Mouse (Mus musculus): Measurements from ENCODE around the gene Prss41.
A peak's percentile ranks its signal among the peaks of the same experiment; 100 is the strongest.

Prss41 gene

GRCm38 (mm10) chr17:23825591-23825990 lies 18.4 kb downstream of the Prss41 start:
- no peak for DNase-seq

- no peak for DNase-seq
These were observed 20.4 kb downstream of the Prss41 start for GRCm38 (mm10) chr17:23823614-23824013.

- DNase-seq: no peak
These were observed 21.0 kb downstream of the Prss41 start for GRCm38 (mm10) chr17:23823018-23823417.

- peak; percentile 25 for DNase-seq
These were observed 21.9 kb downstream of the Prss41 start for GRCm38 (mm10) chr17:23822094-23822493.

GRCm38 (mm10) chr17:23820731-23821130 lies 23.2 kb downstream of the Prss41 start:
- no peak for DNase-seq

GRCm38 (mm10) chr17:23819235-23819634 lies 24.7 kb downstream of the Prss41 start:
- DNase-seq: peak; percentile 20

- no peak for DNase-seq
These were observed 25.4 kb downstream of the Prss41 start for GRCm38 (mm10) chr17:23818579-23818978.

- no peak for DNase-seq
These were observed 28.3 kb downstream of the Prss41 start for GRCm38 (mm10) chr17:23815641-23816040.

- DNase-seq: no peak
These were observed 36.1 kb downstream of the Prss41 start for GRCm38 (mm10) chr17:23807918-23808317.

GRCm38 (mm10) chr17:23806867-23807266 lies 37.1 kb downstream of the Prss41 start:
- DNase-seq: no peak

GRCm38 (mm10) chr17:23804426-23805085 lies 39.4 kb downstream of the Prss41 start:
- DNase-seq: no peak

GRCm38 (mm10) chr17:23803366-23804041 lies 40.5 kb downstream of the Prss41 start:
- peak; percentile 78 for DNase-seq

GRCm38 (mm10) chr17:23802746-23803365 lies 41.1 kb downstream of the Prss41 start:
- peak; percentile 98 for DNase-seq

GRCm38 (mm10) chr17:23801627-23802026 lies 42.3 kb downstream of the Prss41 start:
- DNase-seq: peak; percentile 74

GRCm38 (mm10) chr17:23797316-23797715 lies 46.7 kb downstream of the Prss41 start:
- DNase-seq: no peak

- no peak for DNase-seq
These were observed 48.6 kb downstream of the Prss41 start for GRCm38 (mm10) chr17:23795323-23795722.

- DNase-seq: no peak
These were observed 53.0 kb downstream of the Prss41 start for GRCm38 (mm10) chr17:23791079-23791357.

- no peak for DNase-seq
These were observed 53.5 kb downstream of the Prss41 start, which contains the start of gene Srrm2 for GRCm38 (mm10) chr17:23790269-23791078. Gene Srrm2, plus strand, starts transcription at chr17:23790532.

- DNase-seq: no peak
These were observed 54.2 kb downstream of the Prss41 start for GRCm38 (mm10) chr17:23789749-23790268.

GRCm38 (mm10) chr17:23788973-23789372 lies 55.0 kb downstream of the Prss41 start:
- DNase-seq: no peak
